Mouse (Mus musculus) intestine, embryonic 16.5 days (tissue): ENCODE measurements at regions not wholly inside any gene's neighbourhood (a gene's known extent, or its start where the extent isn't known, plus 50 kb on each side); places are given as distances from the start of the nearest gene placed in this dataset.

Experiments
- ATAC-seq: fragments of 200-750 bp; cut with Nextera tagmentation; 2 replicates; pipeline ENCODE4 v1.8.0; 2017; ENCODE audit warnings: moderate TSS enrichment, moderate library complexity
- H3K27ac ChIP-seq: fragments of 300-500 bp; sonication (generic); 2 replicates; pipeline ENCODE4 v1.5.1; 2014; ENCODE audit warnings: mild to moderate bottlenecking, low read length
- H3K27me3 ChIP-seq: fragments of 300-500 bp; sonication (generic); replicated peaks from 2 replicates; pipeline ENCODE4 v1.6.1; 2014; ENCODE audit warnings: low read length, control low read depth, mixed read lengths; ENCODE audit not compliant: control insufficient read depth, insufficient read depth
- H3K36me3 ChIP-seq: fragments of 300-500 bp; sonication (generic); 2 replicates; pipeline ENCODE4 v1.6.1; 2014; ENCODE audit warnings: low read length, control low read depth; ENCODE audit not compliant: control insufficient read depth, insufficient read depth
- H3K4me1 ChIP-seq: fragments of 300-500 bp; sonication (generic); 2 replicates; pipeline ENCODE4 v1.6.1; 2014; ENCODE audit warnings: low read length, control low read depth, mixed read lengths; ENCODE audit not compliant: control insufficient read depth, insufficient read depth
- H3K4me2 ChIP-seq: fragments of 300-500 bp; sonication (generic); 2 replicates; pipeline ENCODE4 v1.6.1; 2014; ENCODE audit warnings: low read depth, low read length, control low read depth
- H3K4me3 ChIP-seq: fragments of 300-500 bp; sonication (generic); 2 replicates; pipeline ENCODE4 v1.5.1; 2014; ENCODE audit warnings: mild to moderate bottlenecking, low read length
- H3K9ac ChIP-seq: fragments of 300-500 bp; sonication (generic); 2 replicates; pipeline ENCODE4 v1.6.1; 2014; ENCODE audit warnings: low read depth, low read length
- H3K9me3 ChIP-seq: fragments of 300-500 bp; sonication (generic); 2 replicates; pipeline ENCODE4 v1.6.1; 2016; ENCODE audit warnings: low read length, control low read depth; ENCODE audit not compliant: control insufficient read depth
- WGBS: fragments of 180-500 bp; shearing (Covaris S2); extraction: QIAGEN DNeasy Blood & Tissue Kit; methylation state at CpG from one replicate; pipeline ENCODE4 v1.1.7; 2014; 5-methylcytosine and 5-hydroxymethylcytosine counted together

DNA sequence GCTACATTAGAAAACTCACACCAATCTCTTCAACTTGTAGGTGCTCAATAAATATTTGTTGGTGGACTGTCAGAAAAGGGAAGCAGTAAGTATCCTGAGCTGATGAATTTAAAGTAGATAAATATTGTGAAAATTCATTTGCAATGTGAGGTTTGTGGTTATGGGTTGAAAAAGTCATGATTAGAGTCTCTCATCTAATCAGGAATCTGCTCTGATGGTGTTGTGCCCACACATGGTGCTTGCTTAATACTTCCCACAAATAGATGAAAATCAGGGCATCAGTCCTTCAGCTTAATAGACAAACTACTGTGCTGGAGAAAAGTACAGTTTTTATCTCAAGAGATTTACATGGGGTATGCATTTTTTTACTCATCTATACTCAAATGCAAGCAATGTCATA lies 59.9 kb downstream of the S1pr1 start:
- H3K4me2 ChIP-seq, result no peak overlapping the region
- H3K9me3 ChIP-seq, result no peaks in the 10 kb centered on the region
- no peak overlapping the region for H3K9ac ChIP-seq
- no peak overlapping the region for H3K27ac ChIP-seq
- H3K27me3 ChIP-seq, result no peaks in the 10 kb centered on the region
- H3K4me3 ChIP-seq, result no peak overlapping the region
- ATAC-seq, result no peak
- no peaks in the 10 kb centered on the region for H3K36me3 ChIP-seq
- no peaks in the 10 kb centered on the region for H3K4me1 ChIP-seq

- H3K9ac ChIP-seq, result no peak overlapping the region
- H3K36me3 ChIP-seq, result no peaks in the 10 kb centered on the region
- no peaks in the 10 kb centered on the region for H3K27me3 ChIP-seq
- no peaks in the 10 kb centered on the region for H3K4me1 ChIP-seq
- H3K4me3 ChIP-seq, result no peak overlapping the region
- no peak for ATAC-seq
- H3K9me3 ChIP-seq, result no peaks in the 10 kb centered on the region
- no peak overlapping the region for H3K27ac ChIP-seq
- 77% methylated on average over 5 of the region's 5 CpGs for WGBS
- no peak overlapping the region for H3K4me2 ChIP-seq
These were observed 62.6 kb downstream of the S1pr1 start for GRCm38 (mm10) chr3:115652236-115652635.

GRCm38 (mm10) chr3:115649338-115650117 lies 65.3 kb downstream of the S1pr1 start:
- WGBS, result 55% methylated on average over 3 of the region's 3 CpGs
- H3K36me3 ChIP-seq, result no peaks in the 10 kb centered on the region
- no peak overlapping the region for H3K9ac ChIP-seq
- ATAC-seq, result no peak
- H3K4me3 ChIP-seq, result no peak overlapping the region
- no peaks in the 10 kb centered on the region for H3K4me1 ChIP-seq
- no peak overlapping the region for H3K4me2 ChIP-seq
- no peaks in the 10 kb centered on the region for H3K27me3 ChIP-seq
- H3K9me3 ChIP-seq, result no peaks in the 10 kb centered on the region
- H3K27ac ChIP-seq, result no peak overlapping the region

GRCm38 (mm10) chr3:115646993-115647392 lies 67.9 kb downstream of the S1pr1 start:
- no peak for ATAC-seq
- Histone ChIP-seq H3K4me1 (peaks cover 2% of the 10 kb centered on the region; the same call in 1 of the 2 replicates), H3K27me3 (no peaks in the 10 kb centered on the region), H3K9me3 (no peaks in the 10 kb centered on the region), H3K9ac (no peak overlapping the region), H3K4me2 (no peak overlapping the region), H3K27ac (no peak overlapping the region), H3K4me3 (no peak overlapping the region), H3K36me3 (no peaks in the 10 kb centered on the region)
- 60% methylated on average over 7 of the region's 7 CpGs for WGBS

- H3K4me3 ChIP-seq, result no peak overlapping the region
These were observed 70.6 kb downstream of the S1pr1 start for GRCm38 (mm10) chr3:115644307-115644706.

DNA sequence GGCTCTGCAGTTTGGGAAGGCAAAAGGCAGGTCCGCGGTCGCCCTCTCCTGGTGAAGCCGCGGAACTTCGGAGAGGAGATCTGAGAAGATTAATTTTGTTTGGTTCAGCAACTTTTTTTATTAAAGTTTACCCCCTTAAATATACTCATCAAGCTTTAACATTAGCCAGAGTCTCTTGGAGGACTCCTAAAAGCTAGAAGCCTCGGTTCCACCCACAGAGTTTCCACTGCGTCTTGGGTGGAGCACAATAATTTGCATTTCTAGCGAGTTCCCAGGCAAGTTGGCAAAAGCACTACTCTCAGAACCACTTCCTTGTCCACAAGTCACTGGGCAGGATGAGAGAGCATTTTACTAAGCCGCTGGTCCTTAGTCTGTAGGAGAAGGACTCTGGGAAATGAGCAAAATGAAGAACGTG lies 72.0 kb downstream of the S1pr1 start:
- peaks cover 8% of the 10 kb centered on the region for H3K4me1 ChIP-seq
- 6% methylated on average over 11 of the region's 11 CpGs for WGBS
- peak overlapping the region; percentile 58 for H3K9ac ChIP-seq
- peak overlapping the region; percentile 82 for H3K4me2 ChIP-seq
- no peaks in the 10 kb centered on the region for H3K9me3 ChIP-seq
- 0 out of 2 replicates have a peak, but pooled peaks have one; percentile 8 for ATAC-seq
- H3K4me3 ChIP-seq, result peak overlapping the region; percentile 48
- H3K36me3 ChIP-seq, result no peaks in the 10 kb centered on the region
- no peak overlapping the region for H3K27ac ChIP-seq
- H3K27me3 ChIP-seq, result no peaks in the 10 kb centered on the region

More at GRCm38 (mm10) chr3:115644307-115644706, 70.6 kb downstream of the S1pr1 start:
- no peak overlapping the region for H3K4me2 ChIP-seq
- no peaks in the 10 kb centered on the region for H3K9me3 ChIP-seq
- H3K27ac ChIP-seq, result no peak overlapping the region
- WGBS, result 68% methylated on average over 5 of the region's 5 CpGs
- no peak overlapping the region for H3K9ac ChIP-seq
- H3K27me3 ChIP-seq, result no peaks in the 10 kb centered on the region
- no peak for ATAC-seq
- peaks cover 8% of the 10 kb centered on the region for H3K4me1 ChIP-seq
- no peaks in the 10 kb centered on the region for H3K36me3 ChIP-seq

- Histone ChIP-seq H3K4me2 (peak overlapping the region; percentile 82), H3K27me3 (no peaks in the 10 kb centered on the region), H3K9ac (peak overlapping the region; percentile 58), H3K4me3 (peak overlapping the region; percentile 48), H3K27ac (peak overlapping the region; percentile 34), H3K9me3 (no peaks in the 10 kb centered on the region), H3K36me3 (no peaks in the 10 kb centered on the region), H3K4me1 (peaks cover 8% of the 10 kb centered on the region)
- peak; percentile 75 for ATAC-seq
- WGBS, result 4% methylated on average over 26 of the region's 26 CpGs
These were observed 72.6 kb downstream of the S1pr1 start for GRCm38 (mm10) chr3:115642001-115642845.

- no peaks in the 10 kb centered on the region for H3K9me3 ChIP-seq
- WGBS, result 30% methylated on average over 6 of the region's 6 CpGs
- no peaks in the 10 kb centered on the region for H3K36me3 ChIP-seq
- H3K4me3 ChIP-seq, result no peak overlapping the region
- H3K4me2 ChIP-seq, result no peak overlapping the region
- H3K27me3 ChIP-seq, result no peaks in the 10 kb centered on the region
- H3K4me1 ChIP-seq, result peaks cover 8% of the 10 kb centered on the region
- peak overlapping the region; percentile 28; the same call in 1 of the 2 replicates for H3K27ac ChIP-seq
- H3K9ac ChIP-seq, result no peak overlapping the region
- peak; percentile 92 for ATAC-seq
These were observed 73.5 kb downstream of the S1pr1 start for GRCm38 (mm10) chr3:115641411-115641810.

GRCm38 (mm10) chr3:115635487-115635886 lies 79.4 kb downstream of the S1pr1 start:
- Histone ChIP-seq H3K4me1 (no peaks in the 10 kb centered on the region), H3K4me2 (no peak overlapping the region), H3K9me3 (no peaks in the 10 kb centered on the region), H3K36me3 (no peaks in the 10 kb centered on the region), H3K4me3 (no peak overlapping the region), H3K9ac (no peak overlapping the region), H3K27ac (no peak overlapping the region), H3K27me3 (no peaks in the 10 kb centered on the region)
- WGBS, result 59% methylated on average over 4 of the region's 4 CpGs
- no peak for ATAC-seq
